Mouse (Mus musculus): ENCODE results near the gene Cys1.

The Cys1 gene

DNA sequence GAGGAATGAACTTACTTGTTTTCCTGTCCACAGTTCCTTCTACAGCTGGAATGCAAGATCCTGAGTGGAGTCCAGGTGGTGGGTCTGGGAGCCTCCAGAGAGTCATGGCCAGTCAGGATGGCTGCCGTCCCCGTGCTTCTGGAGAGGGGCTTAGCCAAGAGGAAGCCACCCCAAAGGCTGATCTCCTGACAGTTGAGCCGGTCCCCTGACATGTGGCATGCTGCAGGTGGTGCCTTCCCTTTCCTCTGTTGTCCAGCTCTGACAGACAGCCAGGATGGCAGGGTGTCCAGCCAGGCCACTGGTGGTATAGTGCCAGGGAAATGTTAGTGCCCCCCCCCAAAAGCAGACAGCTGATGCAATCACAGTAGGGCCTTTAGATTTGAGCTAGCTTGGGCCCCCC, 16.9 kb upstream of the Cys1 start:
- in situ Hi-C loops (cut with MboI, MseI), result loop anchor here (5.0 kb wide), 2 partner anchors 96 to 221 kb away; no protein-coding TSS in a partner anchor

GRCm38 (mm10) chr12:24697484-24698204, 16.0 kb upstream of the Cys1 start:
- in situ Hi-C loops (cut with MboI, MseI), result loop anchor here (5.0 kb wide), 2 partner anchors 95 to 220 kb away; no protein-coding TSS in a partner anchor

GRCm38 (mm10) chr12:24696500-24697483, 15.2 kb upstream of the Cys1 start:
- in situ Hi-C loops (cut with MboI, MseI), result loop anchor here (5.0 kb wide), 2 partner anchors 94 to 219 kb away; no protein-coding TSS in a partner anchor

- in situ Hi-C loops (cut with MboI, MseI), result no loop called here
Observed at GRCm38 (mm10) chr12:24690351-24690750, 8.7 kb upstream of the Cys1 start.

GRCm38 (mm10) chr12:24686696-24687346, 5.2 kb upstream of the Cys1 start:
- in situ Hi-C loops (cut with MboI, MseI), result no loop called here

DNA sequence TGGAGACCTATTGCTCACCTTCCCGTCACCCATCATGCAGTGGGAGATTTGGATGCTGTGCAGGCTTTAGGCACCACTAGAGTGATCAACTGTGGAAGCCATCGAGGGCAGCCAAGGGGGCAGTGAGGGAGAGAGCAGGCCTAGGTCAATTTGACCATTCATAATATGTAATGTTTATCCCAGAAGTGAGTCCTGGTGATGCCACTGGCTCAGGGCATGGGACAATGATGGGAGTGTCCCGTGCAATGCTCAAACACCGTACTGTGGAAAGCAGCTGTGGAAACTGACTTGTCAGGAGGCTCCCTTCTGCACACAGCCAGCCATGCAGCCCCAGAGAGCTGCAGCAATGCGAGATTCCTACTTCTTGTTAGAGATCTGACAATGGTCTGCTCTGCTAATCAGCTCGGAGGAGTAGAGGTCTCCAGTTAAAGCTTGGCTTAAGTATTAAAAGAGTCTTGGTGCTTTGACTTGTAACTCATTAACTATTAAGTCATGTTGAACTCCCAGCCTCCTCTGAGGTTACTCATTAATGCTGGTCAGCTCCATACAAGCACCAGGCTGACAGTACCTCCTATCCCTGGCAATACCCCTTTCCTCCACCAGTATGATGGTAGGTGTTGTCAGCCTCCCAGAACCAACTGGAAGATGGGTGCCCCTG, 4.6 kb upstream of the Cys1 start:
- in situ Hi-C loops (cut with MboI, MseI), result no loop called here

GRCm38 (mm10) chr12:24683461-24683860, 1.8 kb upstream of the Cys1 start:
- in situ Hi-C loops (cut with MboI, MseI), result no loop called here

GRCm38 (mm10) chr12:24682563-24682962, 950 bp upstream of the Cys1 start:
- in situ Hi-C loops (cut with MboI, MseI), result no loop called here

- in situ Hi-C loops (cut with MboI, MseI), result no loop called here
Observed at GRCm38 (mm10) chr12:24680492-24681285, 924 bp downstream of the Cys1 start.

DNA sequence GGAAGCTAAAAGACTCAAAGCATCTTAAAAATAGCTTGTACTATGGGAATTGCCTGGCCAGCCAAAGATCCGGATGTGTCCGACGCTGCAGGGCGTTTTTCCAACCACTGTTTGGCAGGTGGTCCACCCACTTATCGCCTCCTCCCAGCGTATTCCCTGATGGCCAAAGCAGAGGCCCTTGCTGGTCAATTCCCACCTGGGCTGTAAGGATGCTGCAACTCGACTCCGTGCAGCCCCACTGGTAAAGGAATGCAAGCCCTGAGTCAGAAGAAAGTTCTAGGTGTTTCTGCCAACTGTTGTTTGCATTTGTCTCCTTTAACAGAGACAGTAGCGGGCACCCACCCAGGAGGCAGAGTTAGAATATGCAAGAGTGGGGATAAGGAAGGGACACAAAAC, 1.5 kb downstream of the Cys1 start:
- in situ Hi-C loops (cut with MboI, MseI), result no loop called here

DNA sequence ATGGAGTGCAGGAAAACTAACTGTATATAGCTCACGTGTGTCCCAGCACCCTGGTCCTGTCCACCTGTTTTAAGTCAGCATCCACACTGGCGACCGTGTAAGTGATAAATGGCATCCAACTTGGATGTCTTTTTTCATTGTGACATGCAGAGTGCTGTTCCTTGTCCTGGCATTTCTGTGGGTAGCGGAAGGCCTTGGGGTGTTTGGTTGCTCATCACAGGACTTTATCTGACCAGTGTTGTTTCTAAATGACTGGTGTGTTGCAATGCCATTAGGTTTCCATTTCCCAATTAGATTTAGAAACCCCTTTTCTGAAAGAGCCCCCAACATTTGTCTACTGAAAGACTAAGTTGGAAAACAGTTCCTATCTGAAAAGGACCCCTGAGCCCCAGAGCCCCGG, 19.5 kb downstream of the Cys1 start:
- in situ Hi-C loops (cut with MboI, MseI), result no loop called here

GRCm38 (mm10) chr12:24661100-24661499, 20.5 kb downstream of the Cys1 start:
- in situ Hi-C loops (cut with MboI, MseI), result no loop called here

GRCm38 (mm10) chr12:24659923-24660322, 21.7 kb downstream of the Cys1 start:
- in situ Hi-C loops (cut with MboI, MseI), result no loop called here

- in situ Hi-C loops (cut with MboI, MseI), result no loop called here
Observed at GRCm38 (mm10) chr12:24658998-24659397, 22.6 kb downstream of the Cys1 start.

DNA sequence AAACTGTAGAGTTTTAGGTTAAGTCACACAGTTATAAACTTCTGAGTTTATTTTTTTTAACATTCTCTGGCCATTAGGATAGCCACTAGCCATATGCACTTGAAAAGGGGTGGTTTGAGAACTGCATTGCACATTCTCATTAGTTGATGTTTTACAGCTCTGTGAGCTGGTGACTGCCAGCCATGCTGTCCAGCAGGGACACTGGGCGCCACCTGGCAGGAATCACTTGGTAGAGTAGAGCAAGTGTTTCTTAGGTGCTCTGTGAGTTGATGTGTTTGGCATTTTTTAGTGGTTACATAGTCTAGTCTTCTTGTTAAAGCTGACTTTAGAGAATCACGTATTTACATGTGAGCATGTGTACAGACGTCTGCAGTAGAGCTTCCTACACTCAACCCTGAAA, 25.2 kb downstream of the Cys1 start:
- in situ Hi-C loops (cut with MboI, MseI), result no loop called here

GRCm38 (mm10) chr12:24654065-24654862, 27.3 kb downstream of the Cys1 start:
- in situ Hi-C loops (cut with MboI, MseI), result no loop called here

- in situ Hi-C loops (cut with MboI, MseI), result no loop called here
Observed at GRCm38 (mm10) chr12:24651642-24652342, 29.8 kb downstream of the Cys1 start.

DNA sequence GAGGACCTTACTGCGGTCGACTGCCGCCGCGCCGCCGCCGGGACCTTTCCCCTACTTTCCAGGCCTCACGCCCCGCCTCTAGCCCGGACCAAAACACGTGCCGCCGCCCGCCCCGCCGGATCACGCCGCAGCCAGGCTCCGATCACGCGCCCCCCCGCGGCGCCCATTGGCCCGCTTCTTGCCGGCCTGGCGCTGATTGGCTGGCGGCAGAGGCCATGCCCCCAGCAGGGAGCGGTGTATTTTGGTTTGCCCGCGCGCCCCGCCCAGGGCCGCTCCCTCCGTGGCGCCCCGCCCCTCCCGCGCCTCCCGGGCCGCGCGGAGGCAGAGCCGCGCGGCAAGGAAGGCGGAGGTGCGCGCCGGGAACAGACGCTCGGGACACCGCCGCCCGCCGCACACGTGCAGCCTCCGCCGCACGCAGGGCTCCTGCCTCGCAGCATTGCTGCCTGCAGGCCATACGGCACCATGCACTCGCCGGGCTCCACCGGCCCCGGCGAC, 30.5 kb downstream of the Cys1 start, which contains the start of gene Klf11:
TSS of gene Klf11 (plus strand) at position 212 of the 495 bp plus-strand sequence.
- in situ Hi-C loops (cut with MboI, MseI), result no loop called here
